Mouse (Mus musculus): ENCODE data around the gene Gm19965.

Gene Gm19965

GRCm38 (mm10) chr1:116802683-116803082 lies at the start of gene Gm19965:
Gene Gm19965, plus strand, starts transcription at chr1:116802983.
- DNase-seq (ENCODE audit: low read depth): no peak

- no peak for DNase-seq (ENCODE audit: low read depth)
These were observed 20.3 kb upstream of the Gm19965 start for GRCm38 (mm10) chr1:116782471-116782989.
